Mouse (Mus musculus): ENCODE measurements around the gene Slc35a2. TPM values are rescaled to one million over a fixed set of nuclear protein-coding genes. Genes with fewer than 3 reads are reported as not detected.
A peak's percentile ranks its signal among the peaks of the same experiment; 100 is the strongest.
"Not testable (repeated sequence)": the region's sequence is repeated elsewhere in the genome, so short reads cannot be mapped to it uniquely, and the experiment has no call there.

Slc35a2 gene
- polyA plus RNA-seq, 1 experiment from 2014 or later, result 16.9 TPM

DNA sequence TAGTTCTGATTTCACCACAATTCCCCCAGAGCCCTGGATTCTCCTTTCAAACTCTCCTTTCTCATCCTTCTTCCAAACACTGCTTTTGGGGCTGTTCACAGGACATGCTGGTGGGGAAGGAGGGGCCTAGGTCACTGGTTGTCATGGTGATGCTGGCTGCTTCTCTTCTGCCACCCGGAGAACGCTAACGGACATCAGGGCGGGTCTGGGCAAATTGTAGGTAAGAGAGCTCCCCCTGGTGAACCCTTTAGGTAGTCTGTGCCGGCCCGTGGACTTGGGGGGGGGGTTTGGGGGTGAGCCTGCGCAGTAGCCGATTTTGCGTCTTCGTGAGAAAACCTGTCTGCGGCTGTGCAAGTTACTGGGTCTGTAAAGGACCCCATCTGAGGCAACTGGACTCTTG, 4.0 kb upstream of the Slc35a2 start:
- Histone ChIP-seq H3K9ac (ENCODE audit: low read depth, low read length) (no peak overlapping the region), H3K9me3 (replicated peaks; ENCODE audit: control insufficient read depth, low read length) (no peaks in the 10 kb centered on the region), H3K27me3 (ENCODE audit: control insufficient read depth, insufficient read depth, low read length) (no peaks in the 10 kb centered on the region), H3K36me3 (ENCODE audit: control insufficient read depth, insufficient read depth, low read length) (no peaks in the 10 kb centered on the region; the same call in 1 of the 2 replicates), H3K4me2 (peak overlapping the region; percentile 90), H3K4me3 (ENCODE audit: low read depth, low read length) (no peak overlapping the region), H3K4me1 (ENCODE audit: control insufficient read depth, insufficient read depth, low read length) (no peaks in the 10 kb centered on the region; the same call in 1 of the 2 replicates), H3K27ac (ENCODE audit: low read depth, low read length) (no peak overlapping the region)
- ATAC-seq (replicated peaks; ENCODE audit: insufficient number of reproducible peaks, low FRiP score, low TSS enrichment), result no peak
- WGBS (ENCODE audit: insufficient replicate concordance), result 15% methylated on average over 11 of the region's 11 CpGs

DNA sequence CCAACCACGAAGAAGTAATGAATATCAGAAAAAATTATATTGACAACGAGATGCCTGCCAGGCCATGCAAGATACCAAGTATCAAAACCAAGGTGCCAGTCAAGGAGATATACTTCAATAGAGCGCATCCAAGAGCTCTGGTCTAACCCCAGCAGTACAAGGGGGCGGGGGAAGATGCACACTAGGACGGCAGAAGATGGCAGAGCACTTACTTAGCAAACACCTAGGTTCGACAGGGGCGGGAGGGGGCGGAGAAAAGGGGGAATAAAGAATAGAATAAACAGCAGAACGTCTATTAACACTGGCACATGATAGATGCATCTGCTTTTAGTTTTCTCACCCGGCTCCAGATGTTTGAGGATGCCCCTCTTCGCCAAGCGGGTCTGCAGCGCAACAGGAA, 14.4 kb downstream of the Slc35a2 start:
- peak overlapping the region; percentile 62 for H3K4me2 ChIP-seq
- no peaks in the 10 kb centered on the region for H3K36me3 ChIP-seq (ENCODE audit: control insufficient read depth, insufficient read depth, low read length)
- ATAC-seq (replicated peaks; ENCODE audit: insufficient number of reproducible peaks, low FRiP score, low TSS enrichment), result no peak
- no peak overlapping the region for H3K27ac ChIP-seq (ENCODE audit: low read depth, low read length)
- no peaks in the 10 kb centered on the region for H3K9me3 ChIP-seq (replicated peaks; ENCODE audit: control insufficient read depth, low read length)
- WGBS (ENCODE audit: insufficient replicate concordance), result 36% methylated on average over 13 of the region's 13 CpGs
- H3K4me1 ChIP-seq (ENCODE audit: control insufficient read depth, insufficient read depth, low read length), result no peaks in the 10 kb centered on the region
- no peaks in the 10 kb centered on the region for H3K27me3 ChIP-seq (ENCODE audit: control insufficient read depth, insufficient read depth, low read length)
- peak overlapping the region; percentile 59 for H3K4me3 ChIP-seq (ENCODE audit: low read depth, low read length)
- peak overlapping the region; percentile 65; the same call in 1 of the 2 replicates for H3K9ac ChIP-seq (ENCODE audit: low read depth, low read length)

DNA sequence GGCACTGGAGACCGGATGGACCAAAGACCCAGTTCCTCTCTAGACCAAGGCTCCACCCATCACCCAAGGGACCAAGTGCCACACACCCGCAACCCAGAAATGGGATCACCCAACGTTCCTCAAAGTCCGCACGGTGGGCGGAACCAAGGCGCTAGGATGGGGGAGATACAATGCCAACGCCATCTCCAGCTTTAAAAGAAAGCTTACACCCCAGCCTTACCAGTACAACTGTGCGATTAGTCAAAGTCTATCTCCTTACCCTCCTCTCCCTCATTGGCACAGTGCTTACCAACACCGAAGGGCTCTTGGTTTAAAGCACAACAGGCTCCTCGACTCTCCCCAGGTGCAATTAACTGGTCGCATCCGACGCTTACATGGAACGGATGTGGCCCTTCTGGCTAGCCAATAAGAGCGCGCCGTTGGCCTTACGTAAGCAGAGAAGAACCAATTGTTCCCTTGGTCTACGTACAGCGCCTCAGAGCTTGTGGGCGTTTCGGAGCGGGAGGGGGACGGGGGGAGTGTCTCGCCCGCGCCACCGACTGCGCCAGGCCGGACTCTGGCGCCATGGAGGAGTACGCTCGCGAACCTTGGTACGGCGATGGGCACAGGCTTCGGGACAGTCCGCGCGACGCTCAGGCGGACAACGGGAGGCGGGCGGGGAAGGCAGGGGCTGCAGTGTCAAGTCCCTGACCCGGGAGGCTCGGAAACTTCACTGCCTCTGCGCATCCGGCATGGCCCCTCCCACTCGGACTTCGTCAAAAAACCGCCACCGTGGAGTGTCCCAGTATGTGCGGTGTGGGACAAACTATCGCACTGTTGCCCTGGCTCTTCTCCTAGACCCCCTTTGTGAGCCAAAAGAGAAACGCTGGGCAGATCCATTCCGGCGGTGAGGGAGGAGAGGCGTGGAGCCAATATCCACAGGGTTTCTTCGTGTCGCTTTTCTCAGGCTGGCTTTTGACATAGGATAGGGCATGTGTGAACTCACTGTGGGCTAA, 15.3 kb downstream of the Slc35a2 start, which contains the start of the genes Pqbp1 and Timm17b:
Gene Pqbp1 (minus strand): TSS at position 390 of the 995 bp plus-strand sequence.
Gene Timm17b (plus strand): TSS at position 478 of the 995 bp plus-strand sequence.
- Histone ChIP-seq H3K9ac (ENCODE audit: low read depth, low read length) (peak within 1 kb of the TSS; percentile 74), H3K36me3 (ENCODE audit: control insufficient read depth, insufficient read depth, low read length) (no peaks in the 10 kb centered on the region), H3K4me3 (ENCODE audit: low read depth, low read length) (peak within 1 kb of the TSS; percentile 59), H3K27ac (ENCODE audit: low read depth, low read length) (peak within 1 kb of the TSS; percentile 74; the same call in 1 of the 2 replicates), H3K4me1 (ENCODE audit: control insufficient read depth, insufficient read depth, low read length) (no peaks in the 10 kb centered on the region), H3K4me2 (peak within 1 kb of the TSS; percentile 69), H3K27me3 (ENCODE audit: control insufficient read depth, insufficient read depth, low read length) (no peaks in the 10 kb centered on the region), H3K9me3 (replicated peaks; ENCODE audit: control insufficient read depth, low read length) (no peaks in the 10 kb centered on the region)
- ATAC-seq (replicated peaks; ENCODE audit: insufficient number of reproducible peaks, low FRiP score, low TSS enrichment), result peak; percentile 97
- WGBS (ENCODE audit: insufficient replicate concordance), result 12% methylated on average over 62 of the region's 62 CpGs

DNA sequence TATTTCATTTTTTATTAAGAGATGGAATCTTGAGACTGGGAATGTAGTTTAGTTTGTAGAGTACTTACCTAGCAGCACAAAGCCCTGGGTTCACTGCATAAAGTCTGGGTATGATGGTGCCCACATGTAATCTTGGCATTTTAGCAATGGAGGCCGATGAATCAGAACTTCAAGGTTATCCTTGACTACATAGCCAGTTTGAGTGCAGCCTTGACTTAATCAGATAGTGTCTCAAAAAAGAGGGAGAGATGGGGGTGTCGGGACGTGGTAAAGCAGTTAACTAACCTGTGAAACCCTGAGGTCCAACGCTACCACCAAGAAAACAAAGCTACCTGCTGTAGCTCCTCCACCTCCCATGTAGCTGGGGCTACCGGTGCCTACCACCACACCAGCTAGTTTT, 20.6 kb downstream of the Slc35a2 start:
- WGBS (ENCODE audit: insufficient replicate concordance), result 89% methylated on average over 5 of the region's 5 CpGs
- Histone ChIP-seq H3K27ac (ENCODE audit: low read depth, low read length) (no peak overlapping the region), H3K36me3 (ENCODE audit: control insufficient read depth, insufficient read depth, low read length) (no peaks in the 10 kb centered on the region), H3K4me3 (ENCODE audit: low read depth, low read length) (no peak overlapping the region), H3K4me1 (ENCODE audit: control insufficient read depth, insufficient read depth, low read length) (no peaks in the 10 kb centered on the region), H3K4me2 (no peak overlapping the region), H3K9me3 (replicated peaks; ENCODE audit: control insufficient read depth, low read length) (no peaks in the 10 kb centered on the region), H3K27me3 (ENCODE audit: control insufficient read depth, insufficient read depth, low read length) (no peaks in the 10 kb centered on the region), H3K9ac (ENCODE audit: low read depth, low read length) (no peak overlapping the region)
- ATAC-seq (replicated peaks; ENCODE audit: insufficient number of reproducible peaks, low FRiP score, low TSS enrichment), result no peak

DNA sequence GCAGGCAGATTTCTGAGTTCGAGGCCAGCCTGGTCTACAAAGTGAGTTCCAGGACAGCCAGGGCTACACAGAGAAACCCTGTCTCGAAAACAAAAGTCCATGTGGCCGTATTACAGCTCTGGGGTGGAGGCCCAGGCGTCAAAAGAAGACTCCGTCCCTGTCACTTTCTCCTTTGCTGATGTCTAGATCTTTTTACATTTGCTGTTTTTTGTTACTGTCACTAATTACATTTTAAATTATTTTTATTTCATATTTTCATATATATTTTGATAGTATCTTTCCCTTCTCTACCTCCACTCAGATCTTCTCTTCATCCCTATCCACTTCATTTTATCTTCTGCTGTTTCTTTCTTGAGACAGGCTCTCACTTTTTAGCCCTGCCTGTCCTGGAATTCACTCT, 23.9 kb downstream of the Slc35a2 start, which contains the start of gene Gm10491:
Gene Gm10491 (minus strand): TSS at position 101 of the 400 bp plus-strand sequence.
- WGBS (ENCODE audit: insufficient replicate concordance), result 82% methylated on average over 4 of the region's 5 CpGs
- Histone ChIP-seq H3K9ac (ENCODE audit: low read depth, low read length) (no peak within 1 kb of the TSS), H3K4me2 (no peak within 1 kb of the TSS), H3K9me3 (replicated peaks; ENCODE audit: control insufficient read depth, low read length) (no peaks in the 10 kb centered on the region), H3K27ac (ENCODE audit: low read depth, low read length) (no peak within 1 kb of the TSS), H3K27me3 (ENCODE audit: control insufficient read depth, insufficient read depth, low read length) (no peaks in the 10 kb centered on the region), H3K4me1 (ENCODE audit: control insufficient read depth, insufficient read depth, low read length) (no peaks in the 10 kb centered on the region), H3K36me3 (ENCODE audit: control insufficient read depth, insufficient read depth, low read length) (no peaks in the 10 kb centered on the region), H3K4me3 (ENCODE audit: low read depth, low read length) (no peak within 1 kb of the TSS)
- no peak for ATAC-seq (replicated peaks; ENCODE audit: insufficient number of reproducible peaks, low FRiP score, low TSS enrichment)

DNA sequence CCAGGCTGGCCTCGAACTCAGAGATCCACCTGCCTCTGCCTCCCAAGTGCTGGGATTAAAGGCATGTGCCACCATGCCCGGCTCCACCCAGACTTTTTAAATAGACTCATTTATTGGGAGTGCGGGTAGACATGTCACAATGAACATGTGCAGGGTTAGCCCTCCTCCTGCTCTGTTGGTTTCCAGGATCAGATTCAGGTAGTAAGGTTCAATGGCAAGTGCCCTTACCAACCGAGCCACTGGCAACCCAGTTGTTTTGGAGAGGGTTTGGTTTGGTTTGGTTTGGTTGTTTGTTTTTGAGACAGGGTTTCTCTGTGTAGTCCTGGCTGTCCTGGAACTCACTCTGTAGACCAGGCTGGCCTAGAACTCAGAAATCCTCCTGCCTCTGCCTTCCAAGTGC, 25.4 kb downstream of the Slc35a2 start, which contains the start of gene Gm10490:
Gene Gm10490 (plus strand): TSS at position 301 of the 400 bp plus-strand sequence.
- WGBS (ENCODE audit: insufficient replicate concordance), result 86% methylated on average over 4 of the region's 4 CpGs
- not testable (repeated sequence) for H3K4me3 ChIP-seq (ENCODE audit: low read depth, low read length); H3K27ac ChIP-seq (ENCODE audit: low read depth, low read length); ATAC-seq (replicated peaks; ENCODE audit: insufficient number of reproducible peaks, low FRiP score, low TSS enrichment); H3K9ac ChIP-seq (ENCODE audit: low read depth, low read length); H3K4me2 ChIP-seq; H3K4me1 ChIP-seq (ENCODE audit: control insufficient read depth, insufficient read depth, low read length); H3K36me3 ChIP-seq (ENCODE audit: control insufficient read depth, insufficient read depth, low read length); H3K27me3 ChIP-seq (ENCODE audit: control insufficient read depth, insufficient read depth, low read length); H3K9me3 ChIP-seq (replicated peaks; ENCODE audit: control insufficient read depth, low read length)

DNA sequence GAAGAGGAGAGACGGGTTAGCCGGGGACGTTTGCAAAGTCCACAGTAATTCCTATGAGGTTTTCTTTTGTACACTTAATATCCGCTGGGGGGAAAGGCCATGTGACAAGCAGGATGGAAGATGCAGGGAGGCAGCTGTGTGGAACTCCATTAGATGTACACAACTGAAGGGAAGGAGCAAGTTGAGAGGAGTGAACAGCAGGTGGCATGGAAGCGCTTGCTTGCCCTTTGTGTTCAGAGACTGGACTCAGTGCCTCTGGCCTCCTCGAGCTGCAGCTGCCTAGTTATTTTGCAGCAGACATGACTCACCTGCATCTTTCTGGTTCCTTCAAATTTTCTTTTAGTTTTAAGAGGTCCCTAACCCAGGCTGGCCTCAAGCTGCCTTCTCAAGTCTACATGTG, 26.6 kb downstream of the Slc35a2 start:
- no peak overlapping the region for H3K4me3 ChIP-seq (ENCODE audit: low read depth, low read length)
- H3K27me3 ChIP-seq (ENCODE audit: control insufficient read depth, insufficient read depth, low read length), result no peaks in the 10 kb centered on the region
- no peak overlapping the region for H3K4me2 ChIP-seq
- H3K4me1 ChIP-seq (ENCODE audit: control insufficient read depth, insufficient read depth, low read length), result no peaks in the 10 kb centered on the region
- H3K9ac ChIP-seq (ENCODE audit: low read depth, low read length), result no peak overlapping the region
- no peak overlapping the region for H3K27ac ChIP-seq (ENCODE audit: low read depth, low read length)
- WGBS (ENCODE audit: insufficient replicate concordance), result 59% methylated on average over 6 of the region's 6 CpGs
- no peaks in the 10 kb centered on the region for H3K36me3 ChIP-seq (ENCODE audit: control insufficient read depth, insufficient read depth, low read length)
- no peaks in the 10 kb centered on the region for H3K9me3 ChIP-seq (replicated peaks; ENCODE audit: control insufficient read depth, low read length)
- no peak for ATAC-seq (replicated peaks; ENCODE audit: insufficient number of reproducible peaks, low FRiP score, low TSS enrichment)

DNA sequence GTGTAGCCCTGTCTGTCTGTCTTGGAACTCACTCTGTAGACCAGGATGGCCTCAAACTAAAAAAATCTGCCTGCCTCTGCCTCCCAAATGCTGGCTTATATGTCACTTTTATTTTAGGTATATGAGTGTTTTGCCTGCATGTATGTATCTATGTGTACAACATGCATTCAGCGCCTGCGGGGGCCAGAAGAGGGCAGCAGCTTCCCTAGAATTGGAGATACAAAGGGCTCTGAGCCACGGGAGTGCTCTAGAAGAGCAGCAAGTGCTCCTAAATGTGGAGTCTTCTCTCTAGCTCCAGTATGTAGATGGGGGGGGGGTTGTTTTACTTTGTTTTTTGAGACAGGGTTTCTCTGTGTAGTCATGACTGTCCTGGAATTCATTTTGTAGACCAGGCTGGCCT, 31.8 kb downstream of the Slc35a2 start:
- not testable (repeated sequence) for H3K27ac ChIP-seq (ENCODE audit: low read depth, low read length); H3K36me3 ChIP-seq (ENCODE audit: control insufficient read depth, insufficient read depth, low read length); H3K9me3 ChIP-seq (replicated peaks; ENCODE audit: control insufficient read depth, low read length); H3K4me1 ChIP-seq (ENCODE audit: control insufficient read depth, insufficient read depth, low read length); H3K9ac ChIP-seq (ENCODE audit: low read depth, low read length); H3K4me3 ChIP-seq (ENCODE audit: low read depth, low read length); H3K4me2 ChIP-seq; ATAC-seq (replicated peaks; ENCODE audit: insufficient number of reproducible peaks, low FRiP score, low TSS enrichment)
- H3K27me3 ChIP-seq (ENCODE audit: control insufficient read depth, insufficient read depth, low read length), result peaks cover 23% of the 10 kb centered on the region
- 17% methylated on average over 3 of the region's 3 CpGs for WGBS (ENCODE audit: insufficient replicate concordance)

Measured in heart, embryonic 11.5 days (tissue).